Mouse (Mus musculus): ENCODE measurements around the gene Lsg1.

DNA sequence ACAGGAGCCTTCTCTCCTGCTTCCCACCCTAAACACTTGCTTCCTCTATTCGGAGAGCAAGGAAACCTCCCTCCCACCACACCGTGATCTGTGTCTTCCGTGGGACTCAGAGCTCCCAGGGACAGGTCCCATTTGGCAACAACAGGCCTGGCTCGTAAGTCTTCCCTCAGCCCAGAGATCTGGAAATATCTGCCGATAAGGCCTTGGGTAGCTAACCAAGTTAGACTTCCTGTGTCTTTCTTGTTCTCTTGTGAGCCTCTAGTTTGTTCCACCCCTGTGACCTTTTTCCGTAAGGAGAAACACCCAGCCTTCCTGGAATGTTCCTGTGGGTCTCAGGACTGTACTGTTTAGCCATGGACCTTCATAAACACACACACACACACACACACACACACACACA is 44.6 kb downstream of the Lsg1 start:
- TF ChIP-seq CTCF (IDR thresholded peaks at IDR 0.05; ENCODE audit: borderline replicate concordance, insufficient read depth, low read depth, low read length), result no peak
- no peak for TF ChIP-seq POLR2A (IDR thresholded peaks at IDR 0.05; ENCODE audit: borderline replicate concordance, insufficient read depth, low read length)
